Mouse (Mus musculus) left cerebral cortex, postnatal 36 days (tissue): ENCODE results near the gene Arid3b. TPM values are rescaled to one million over a fixed set of nuclear protein-coding genes. Genes with fewer than 3 reads are reported as not detected.
A peak's percentile ranks its signal among the peaks of the same experiment; 100 is the strongest.

Experiments used
- DNase-seq, 2 experiments: peaks; one replicate each; pipeline ENCODE4 v3.0.0; 2021 to 2022; ENCODE audit warnings: low spot score in 2 of 2, mixed read lengths in 1 of 2
- intact Hi-C: fragments of 180-260 bp; cut with DNase I; formaldehyde crosslinking; loops from one replicate; pipeline ENCODE4 v1.15.1; 2025
- total RNA-seq, 2 experiments: library from RNA; stranded (reverse); gene quantifications; 2 replicates each; pipeline ENCODE4 v1.2.3; 2021

The Arid3b gene
- total RNA-seq, 2 experiments from 2014 or later: 6.4 to 13.5 TPM

DNA sequence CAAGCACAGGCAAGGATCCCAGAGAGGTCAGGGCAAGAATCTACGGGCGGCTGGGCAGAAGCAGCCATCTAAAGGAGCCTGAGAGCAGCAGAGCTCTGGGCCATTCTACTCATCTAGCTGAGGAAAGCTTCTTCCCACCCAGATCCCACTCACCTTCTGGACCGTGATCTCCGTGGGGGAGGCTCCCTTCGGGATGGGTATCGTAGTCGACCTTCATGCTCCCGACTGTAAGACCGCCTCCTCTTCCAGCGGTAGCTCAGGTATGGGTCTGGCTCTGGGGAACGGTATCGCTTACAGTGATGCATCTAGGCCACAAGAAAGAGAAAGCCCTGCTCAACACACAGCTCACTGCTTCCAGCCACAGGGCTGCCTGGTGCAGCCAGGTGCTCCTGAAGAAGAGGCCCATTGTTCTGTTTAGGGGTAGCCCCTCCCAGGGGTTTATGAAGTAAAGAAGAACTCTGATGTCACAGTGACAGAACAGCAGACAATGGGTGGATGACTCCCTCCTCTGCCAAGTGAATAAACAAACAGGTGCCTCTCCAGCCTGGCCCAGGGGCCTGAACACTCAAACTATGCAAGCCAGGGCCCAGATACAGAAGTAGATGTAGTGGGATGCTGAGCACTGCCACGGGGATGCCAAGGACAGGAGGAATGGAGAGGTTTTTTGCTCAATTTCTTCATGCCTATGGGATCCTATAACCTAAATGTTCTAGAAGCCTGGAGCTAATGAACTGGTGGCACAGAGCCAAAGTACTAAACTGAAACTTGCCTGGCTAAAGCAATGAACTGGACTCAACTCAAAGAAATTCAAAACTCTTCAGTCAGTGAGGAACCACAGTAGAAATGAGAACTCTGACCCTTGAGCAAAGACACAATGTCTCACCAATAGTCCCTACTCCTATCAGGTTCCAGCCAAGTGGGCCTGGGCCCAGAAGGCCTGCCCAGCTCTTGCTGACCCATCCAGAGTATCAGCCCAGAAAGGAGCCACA lies 74.7 kb downstream of the Arid3b start:
- DNase-seq: peak in 1 of 2 experiments; percentile 46
- intact Hi-C loops: loop anchor here (2.0 to 5.0 kb wide), 3 partner anchors 75 to 235 kb away; partner anchors contain the start of genes Arid3b and Ubl7

DNA sequence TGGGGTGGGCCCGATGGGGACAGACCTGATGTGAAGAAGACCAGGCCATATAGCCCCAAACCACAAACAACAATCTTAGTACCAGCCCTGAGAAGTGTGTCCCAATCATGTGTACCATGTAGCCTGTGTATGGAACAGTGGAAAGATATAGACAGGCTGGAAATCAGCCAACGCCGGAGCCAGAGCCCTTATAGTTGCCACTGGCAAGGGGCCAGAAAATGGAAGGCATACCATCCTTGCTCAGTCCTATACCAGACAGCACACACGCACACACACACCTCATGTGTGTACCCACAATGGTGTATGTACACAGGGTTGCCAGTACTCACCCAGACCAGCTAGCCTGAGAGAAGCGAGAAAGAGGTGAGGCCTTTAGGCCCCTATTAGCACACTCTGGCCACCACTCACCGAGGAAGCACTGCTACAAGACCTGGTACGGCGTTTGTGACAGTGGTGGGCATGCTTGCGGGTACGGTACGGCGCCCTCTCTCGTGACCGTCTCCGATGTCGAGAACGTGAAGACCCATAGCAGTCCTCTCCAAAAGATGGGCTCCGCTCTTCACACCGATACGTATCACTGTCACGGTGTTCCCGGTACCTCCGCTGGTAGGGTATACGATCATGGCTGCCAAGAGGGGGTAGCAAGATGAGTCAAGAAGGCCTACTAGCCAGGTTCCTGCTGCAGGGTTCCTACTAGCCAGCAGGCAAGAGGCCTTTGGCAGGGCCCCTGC lies 76.0 kb downstream of the Arid3b start:
- no peak for DNase-seq
- intact Hi-C loops: loop anchor here (5.0 kb wide), 2 partner anchors 152 to 237 kb away; partner anchors contain the start of gene Ubl7

DNA sequence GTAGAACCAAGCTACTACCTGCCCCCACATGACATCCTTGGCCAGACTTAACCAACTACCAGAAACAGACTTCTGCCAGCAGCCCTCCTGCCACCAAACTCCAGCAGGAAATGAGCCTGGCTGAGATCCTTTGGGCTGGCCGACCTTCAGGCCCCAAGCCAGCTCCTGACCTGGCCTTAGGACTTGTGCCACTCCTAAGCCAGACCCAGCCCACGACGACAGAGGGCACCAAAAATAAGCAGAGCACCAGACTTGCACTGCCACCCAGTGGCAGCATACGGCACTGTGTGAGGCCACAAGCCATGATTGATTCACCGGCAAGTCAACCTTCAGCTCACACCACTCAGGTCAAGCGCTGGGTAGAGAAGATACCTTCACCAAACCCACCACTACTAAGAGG lies 77.3 kb downstream of the Arid3b start:
- intact Hi-C loops: no loop called here
- peak; percentile 54 for DNase-seq

DNA sequence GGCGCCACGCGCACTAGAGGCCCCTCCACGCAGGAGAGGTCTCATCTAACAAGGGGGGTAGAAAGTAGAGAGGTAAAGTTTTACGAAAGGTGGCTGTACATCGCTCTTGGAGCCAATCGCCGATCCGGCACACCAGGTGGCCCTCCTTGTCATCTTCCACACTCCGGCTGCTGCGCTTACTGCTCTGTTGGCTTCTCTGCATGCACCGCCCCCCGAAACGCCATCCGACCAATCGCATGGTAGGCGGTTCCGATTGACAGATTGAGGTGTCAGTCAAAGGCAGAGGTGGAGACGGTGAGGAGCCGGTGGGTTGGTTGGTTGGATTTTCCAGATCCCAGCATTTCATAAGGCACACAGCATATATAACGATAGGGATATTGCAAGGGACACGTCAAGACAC lies 78.1 kb downstream of the Arid3b start:
- DNase-seq: peak in 1 of 2 experiments; percentile 44

GRCm38 (mm10) chr9:57757578-57757977 lies 79.0 kb downstream of the Arid3b start:
- no peak for DNase-seq
- intact Hi-C loops: no loop called here

More for the DNA sequence above, 78.1 kb downstream of the Arid3b start:
- intact Hi-C loops: no loop called here

GRCm38 (mm10) chr9:57750901-57751300 lies 85.7 kb downstream of the Arid3b start:
- intact Hi-C loops: no loop called here

DNA sequence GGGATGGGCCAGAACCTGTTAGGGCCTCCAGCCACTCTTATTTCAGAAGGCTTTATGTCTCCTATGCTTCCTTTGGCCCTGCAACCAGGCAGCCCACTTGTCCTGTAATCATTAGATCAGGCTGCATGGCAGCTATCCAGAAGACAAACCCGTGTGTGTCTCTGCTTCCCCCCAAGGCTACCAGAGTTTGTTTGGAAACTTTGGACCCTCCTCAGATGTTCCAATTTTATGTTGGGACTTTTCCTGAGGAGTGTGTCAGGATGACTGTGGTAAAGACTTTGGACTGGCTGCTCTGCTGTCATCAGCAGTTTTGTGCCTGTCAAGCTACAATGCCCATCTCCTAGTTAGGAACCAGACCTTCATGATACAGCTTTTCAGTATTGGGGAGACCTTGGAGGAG lies 87.8 kb downstream of the Arid3b start:
- intact Hi-C loops: loop anchor here (5.0 kb wide), 1 partner anchor 212 kb away; the partner anchor contains the start of gene Fam219b
- no peak for DNase-seq

More at GRCm38 (mm10) chr9:57750901-57751300, 85.7 kb downstream of the Arid3b start:
- no peak for DNase-seq

DNA sequence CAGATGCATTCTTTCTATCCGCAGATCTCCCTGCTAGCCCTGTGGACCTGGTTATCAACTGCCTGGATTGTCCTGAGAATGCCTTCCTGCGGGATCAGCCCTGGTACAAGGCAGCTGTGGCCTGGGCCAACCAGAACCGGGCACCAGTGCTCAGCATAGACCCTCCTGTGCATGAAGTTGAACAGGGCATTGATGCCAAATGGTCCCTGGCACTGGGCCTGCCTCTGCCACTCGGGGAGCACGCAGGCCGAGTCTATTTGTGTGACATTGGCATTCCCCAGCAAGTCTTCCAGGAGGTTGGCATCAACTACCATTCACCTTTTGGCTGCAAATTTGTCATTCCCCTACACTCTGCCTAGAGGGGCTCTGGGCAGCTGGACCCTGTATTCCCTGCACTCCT lies 88.5 kb downstream of the Arid3b start:
- no peak for DNase-seq
- intact Hi-C loops: loop anchor here (5.0 kb wide), 1 partner anchor 211 kb away; the partner anchor contains the start of gene Fam219b

DNA sequence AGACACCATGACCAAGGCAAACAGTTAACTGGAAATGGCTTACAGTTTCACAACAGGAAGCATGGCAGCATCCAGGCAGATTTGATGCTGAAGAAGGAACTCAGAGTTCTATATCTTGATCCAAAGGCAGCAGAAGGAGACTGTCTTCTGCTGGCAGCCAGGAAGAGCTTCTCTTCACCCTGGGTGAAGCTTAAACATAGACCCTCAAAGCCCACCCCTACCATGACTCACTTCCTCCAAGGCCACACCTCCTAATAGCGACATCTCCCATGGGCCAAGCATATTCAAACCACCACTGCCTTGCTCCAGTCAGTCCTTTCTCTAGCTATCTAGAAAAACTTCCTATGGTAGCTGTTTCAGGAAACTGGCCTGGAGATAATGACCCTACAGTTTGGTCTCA lies 89.5 kb downstream of the Arid3b start:
- no peak for DNase-seq
- intact Hi-C loops: loop anchor here (5.0 kb wide), 1 partner anchor 210 kb away; the partner anchor contains the start of gene Fam219b

GRCm38 (mm10) chr9:57744462-57745091 lies 92.0 kb downstream of the Arid3b start:
- DNase-seq: no peak
- intact Hi-C loops: loop anchor here (1.0 to 5.0 kb wide), 2 partner anchors 84 to 207 kb away; partner anchors contain the start of gene Fam219b

Other genes starting within 250 kb of the Arid3b start
- gene Ulk3, start 247.3 kb downstream of the Arid3b start, total RNA-seq: 10 to 100 TPM; 23.9 to 38.5 TPM
- gene Cplx3, start 230.5 kb downstream of the Arid3b start, total RNA-seq: 10 to 100 TPM; 16.3 to 27.4 TPM
- not detected for gene Lman1l, start 216.0 kb downstream of the Arid3b start, total RNA-seq
- 10 to 100 TPM; 36.7 to 38.6 TPM for gene Csk, start 183.2 kb downstream of the Arid3b start, total RNA-seq
- gene Cyp1a2, start 153.1 kb downstream of the Arid3b start, total RNA-seq: not detected
- gene Cyp1a1, start 148.9 kb downstream of the Arid3b start, total RNA-seq: under 1 TPM in 1 of 2 experiments, not detected in 1; 0.22 TPM
- gene Edc3, start 128.3 kb downstream of the Arid3b start, total RNA-seq: 10 to 100 TPM; 13.2 to 14.9 TPM
- 10 to 100 TPM; 69.2 to 84.8 TPM for gene Clk3, start 70.9 kb downstream of the Arid3b start, total RNA-seq
- gene Ubl7, start 74.2 kb upstream of the Arid3b start, total RNA-seq: 100 to 1,000 TPM; 108 to 128 TPM
- gene Sema7a, start 103.3 kb upstream of the Arid3b start, total RNA-seq: 100 to 1,000 TPM; 130 to 162 TPM
- gene Cyp11a1, start 169.6 kb upstream of the Arid3b start, total RNA-seq: 1 to 10 TPM; 3.9 to 5.6 TPM
- 1 to 10 TPM; 5.6 to 7.3 TPM for gene Stra6, start 227.0 kb upstream of the Arid3b start, total RNA-seq